Mouse (Mus musculus) testis, postnatal 14 days (tissue): ENCODE results near the gene Ctla2b.
"Not testable (repeated sequence)": the region's sequence is repeated elsewhere in the genome, so short reads cannot be mapped to it uniquely, and the experiment has no call there.

ENCODE experiments used
- DNase-seq: peaks from one replicate; pipeline ENCODE4 v3.0.0; 2021; ENCODE audit warnings: low spot score

The Ctla2b gene

DNA sequence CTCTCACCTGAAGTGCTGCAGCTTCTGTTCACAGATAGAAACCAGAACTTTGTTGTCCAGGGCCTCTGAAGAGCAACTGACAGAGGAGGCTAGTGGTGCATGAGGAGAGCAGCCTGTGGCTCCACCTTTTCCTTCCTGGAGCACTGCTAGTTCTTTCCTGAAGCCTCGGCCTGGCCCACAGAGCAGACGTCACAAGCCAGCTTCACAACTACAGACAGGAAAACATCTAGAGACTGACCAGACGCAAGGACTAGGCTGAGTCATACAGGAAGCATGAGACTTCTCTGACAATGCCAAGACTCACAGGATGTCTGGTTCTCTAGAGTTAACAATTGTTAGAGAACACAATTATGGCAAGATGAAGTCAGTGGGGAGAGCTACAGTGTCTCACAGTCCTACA is at the start of gene Ctla2b:
Gene Ctla2b, minus strand, starts transcription at position 120 of the 400 bp plus-strand sequence.
- no peak for DNase-seq

DNA sequence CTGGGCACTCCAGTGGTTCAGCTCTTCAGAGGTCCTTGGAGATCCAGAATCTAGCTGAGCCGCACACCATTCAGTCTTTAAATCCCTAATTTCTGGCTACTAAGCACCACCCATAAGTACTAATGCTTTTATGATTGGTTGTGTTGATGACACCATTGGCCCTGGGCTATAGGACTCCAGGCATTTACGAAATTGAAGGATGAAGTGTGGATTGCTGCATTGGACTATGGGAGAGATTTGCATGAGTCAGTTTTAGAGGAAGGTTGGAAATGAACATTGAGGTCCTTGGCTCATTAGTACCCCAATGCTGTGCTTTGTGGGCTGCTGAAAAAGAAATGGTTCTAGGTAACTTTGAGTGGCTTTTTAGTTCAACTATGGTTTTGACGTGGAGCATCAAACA is 44.6 kb upstream of the Ctla2b start, which contains the start of gene Tpbpa:
Gene Tpbpa, minus strand, starts transcription at position 101 of the 400 bp plus-strand sequence.
- DNase-seq: not testable (repeated sequence)

- DNase-seq: no peak
Observed at GRCm38 (mm10) chr13:60936500-60936901, 39.3 kb upstream of the Ctla2b start, which contains the start of the genes Gm49391 and Ctla2a. Gene Gm49391 (minus strand): TSS chr13:60936571. Gene Ctla2a (minus strand): TSS chr13:60936625.

DNA sequence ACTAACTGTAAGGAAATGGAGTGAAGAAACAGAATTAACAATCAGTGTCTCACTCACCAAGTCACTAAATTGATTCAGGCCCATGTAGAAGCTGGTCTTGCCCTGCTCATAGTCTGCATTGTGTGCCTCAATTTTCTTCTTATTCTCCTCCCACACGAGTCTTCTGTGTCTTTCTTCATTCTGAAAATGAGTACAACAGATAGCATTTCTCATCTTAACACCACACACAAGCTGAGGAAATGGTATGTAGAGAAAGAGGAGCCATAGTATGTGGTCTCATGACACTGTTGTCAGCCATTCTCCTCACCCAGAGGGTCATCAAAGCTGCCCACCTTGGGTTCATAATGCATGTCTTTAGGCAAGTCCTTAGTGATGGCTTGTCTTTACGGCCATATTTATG is 38.2 kb upstream of the Ctla2b start, which contains the start of gene Gm49393:
Gene Gm49393, minus strand, starts transcription at position 101 of the 400 bp plus-strand sequence.
- DNase-seq: not testable (repeated sequence)

GRCm38 (mm10) chr13:60904780-60905179 is 7.5 kb upstream of the Ctla2b start, which contains the start of gene Tpbpb:
Gene Tpbpb (minus strand): TSS chr13:60904880.
- DNase-seq: not testable (repeated sequence)

GRCm38 (mm10) chr13:60896794-60897193 is 453 bp downstream of the Ctla2b start, which contains the start of gene Gm49392:
Gene Gm49392 (minus strand): TSS chr13:60896894.
- not testable (repeated sequence) for DNase-seq

DNA sequence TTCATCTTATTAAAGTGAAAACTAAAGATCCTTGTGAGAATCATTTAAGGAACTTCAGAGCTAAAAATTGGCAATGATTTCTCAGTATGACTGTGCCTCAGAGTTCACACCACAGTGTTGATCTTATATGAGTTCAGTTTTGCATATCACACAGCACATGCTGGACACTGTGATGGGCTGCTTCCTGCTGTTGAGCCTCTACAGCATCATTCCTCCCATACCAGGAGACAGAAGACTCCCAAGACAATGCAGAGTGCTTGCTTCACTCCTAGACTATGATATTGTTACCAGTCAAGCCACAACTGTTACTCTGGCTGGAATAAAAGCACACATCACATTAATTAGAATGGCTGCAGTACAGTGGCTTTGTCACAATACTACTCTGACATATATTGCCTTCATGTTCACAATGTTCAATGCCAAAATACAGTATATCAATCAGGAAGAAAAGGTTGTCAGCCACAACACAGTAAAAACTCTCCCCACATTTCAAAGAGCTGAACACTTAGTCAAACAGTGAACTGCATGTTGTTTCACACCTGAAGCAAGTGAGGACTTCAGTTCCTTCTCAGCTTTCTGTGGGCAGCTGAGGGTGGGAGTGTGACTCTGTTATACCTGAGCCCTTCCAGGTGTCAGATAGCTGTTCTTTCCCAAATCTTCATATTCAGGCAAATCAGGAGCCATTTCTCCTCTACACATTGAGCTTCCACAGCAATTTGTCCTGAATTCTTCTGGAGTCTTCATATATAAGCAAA is 1.7 kb downstream of the Ctla2b start:
- no peak for DNase-seq

DNA sequence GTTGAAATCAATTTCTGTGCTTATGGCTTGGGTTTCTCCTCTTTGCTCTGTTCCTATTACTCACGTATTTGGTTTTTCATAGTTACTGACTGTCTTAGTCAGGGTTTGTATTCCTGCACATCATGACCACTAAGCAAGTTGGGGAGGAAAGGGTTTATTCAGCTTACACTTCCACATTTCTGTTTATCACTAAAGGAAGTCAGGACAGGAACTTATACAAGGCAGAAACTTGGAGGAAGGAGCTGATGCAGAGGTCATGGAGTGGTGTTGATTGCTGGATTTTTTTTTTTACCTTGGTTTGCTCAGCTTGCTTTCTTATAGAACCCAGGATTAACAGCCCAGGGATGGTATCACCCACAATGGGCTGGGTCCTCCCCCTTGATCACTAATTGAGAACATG is 4.9 kb downstream of the Ctla2b start:
- DNase-seq: no peak

- DNase-seq: no peak
Observed at GRCm38 (mm10) chr13:60864281-60864680, 33.0 kb downstream of the Ctla2b start, which contains the start of gene 4930486L24Rik. Gene 4930486L24Rik (minus strand): TSS chr13:60864475.

GRCm38 (mm10) chr13:60848241-60849120 is 48.8 kb downstream of the Ctla2b start:
- no peak for DNase-seq
